ENCODE assay signal across 8 mouse cellular contexts in genomic region chr10:89461856-89462507, GRCm38 (mm10). TPM values are rescaled to one million over a fixed set of nuclear protein-coding genes. Genes with fewer than 3 reads are reported as not detected.
DNase-seq lines count a peak whose midpoint lies in the region; ATAC-seq lines count a peak whose summit lies in the region.

No protein-coding gene starts in this region.

- H3K4me1 ChIP-seq in embryonic facial prominence, embryonic 11.5 days (ENCODE audit: control insufficient read depth, insufficient read depth, low read length) = no peaks in the 10 kb centered on the region
- no peaks in the 10 kb centered on the region for H3K4me1 ChIP-seq in midbrain, embryonic 11.5 days (ENCODE audit: control insufficient read depth, insufficient read depth, low read length)

- no peaks in the 10 kb centered on the region for H3K36me3 ChIP-seq in embryonic facial prominence, embryonic 11.5 days (replicated peaks; ENCODE audit: control insufficient read depth, insufficient read depth, low read depth, low read length)
- no peaks in the 10 kb centered on the region for H3K36me3 ChIP-seq in midbrain, embryonic 11.5 days (ENCODE audit: control insufficient read depth, insufficient read depth, low read length)

- no peaks in the 10 kb centered on the region for H3K27me3 ChIP-seq in embryonic facial prominence, embryonic 11.5 days (ENCODE audit: control insufficient read depth, insufficient read depth, low read length)
- no peaks in the 10 kb centered on the region for H3K27me3 ChIP-seq in midbrain, embryonic 11.5 days (ENCODE audit: control insufficient read depth, insufficient read depth, low read length)

- peak; percentile 67; the same call in 1 of the 2 replicates for ATAC-seq in embryonic facial prominence, embryonic 11.5 days (replicated peaks; ENCODE audit: insufficient number of reproducible peaks, low FRiP score, low TSS enrichment, low read depth)
- ATAC-seq in midbrain, embryonic 11.5 days (ENCODE audit: low FRiP score) = peak; percentile 81

- intact Hi-C loops in left cerebral cortex, postnatal 36 days (cut with DNase I) = loop anchor here (1.0 to 5.0 kb wide), 2 partner anchors 135 to 167 kb away; no protein-coding TSS in a partner anchor

- H3K4me2 ChIP-seq in embryonic facial prominence, embryonic 11.5 days (ENCODE audit: low read depth, low read length) = no peak overlapping the region
- H3K4me2 ChIP-seq in midbrain, embryonic 11.5 days = no peak overlapping the region

- H3K4me3 ChIP-seq in embryonic facial prominence, embryonic 11.5 days (ENCODE audit: low read depth, low read length) = no peak overlapping the region
- no peak overlapping the region for H3K4me3 ChIP-seq in midbrain, embryonic 11.5 days (ENCODE audit: low read depth, low read length)

- H3K27ac ChIP-seq in embryonic facial prominence, embryonic 11.5 days (replicated peaks; ENCODE audit: low read depth, low read length) = no peak overlapping the region
- no peak overlapping the region for H3K27ac ChIP-seq in midbrain, embryonic 11.5 days (ENCODE audit: low read depth, low read length)

- DNase-seq in urinary bladder, adult 18-20 months (ENCODE audit: low spot score in 2 of 2) = peak; percentile 29 to 67
- DNase-seq in urinary bladder, adult 2 months (ENCODE audit: low spot score) = no peak
- DNase-seq in embryonic facial prominence, embryonic 11.5 days (ENCODE audit: low spot score) = peak; percentile 95
- DNase-seq in heart, adult 18-20 months = peak; percentile 82 to 89
- peak; percentile 56 for DNase-seq in kidney, adult 11 months
- DNase-seq in left cerebral cortex, postnatal 36 days (ENCODE audit: low spot score in 2 of 2) = peak; percentile 69 to 76
- DNase-seq in midbrain, embryonic 11.5 days (ENCODE audit: low spot score, missing footprints) = peak; percentile 98
- DNase-seq in right cerebral cortex, postnatal 4 days = peak; percentile 76

- H3K9me3 ChIP-seq in embryonic facial prominence, embryonic 11.5 days (replicated peaks; ENCODE audit: control insufficient read depth, low read length) = no peaks in the 10 kb centered on the region
- no peaks in the 10 kb centered on the region for H3K9me3 ChIP-seq in midbrain, embryonic 11.5 days (ENCODE audit: control insufficient read depth, low read length)

- WGBS in embryonic facial prominence, embryonic 11.5 days = 23% methylated on average over 14 of the region's 14 CpGs
- 22% methylated on average over 14 of the region's 14 CpGs for WGBS in midbrain, embryonic 11.5 days

- H3K9ac ChIP-seq in embryonic facial prominence, embryonic 11.5 days (replicated peaks; ENCODE audit: low read length) = no peak overlapping the region
- no peak overlapping the region for H3K9ac ChIP-seq in midbrain, embryonic 11.5 days (ENCODE audit: low read length)

RNA-seq across cellular contexts. Expression of gene Gas2l3, which starts 18.2 kb away (rescaled TPM):
- polyA plus RNA-seq in urinary bladder, adult 2 months (2012; rRNA removed) = 3.5 and 3.6 TPM in 2 replicates
- polyA plus RNA-seq in embryonic facial prominence, embryonic 11.5 days (2014; fragmentation: Nextera tagmentation; extraction: Ambion mirVana) = 7.4 and 8.5 TPM in 2 replicates
- 1 to 10 TPM; 2.7 to 3.1 TPM for total RNA-seq in heart, adult 18-20 months (2021)
- total RNA-seq in left cerebral cortex, postnatal 36 days (2021) = 1 to 10 TPM; 1.6 to 2.4 TPM
- polyA plus RNA-seq in midbrain, embryonic 11.5 days (2014; fragmentation: Nextera tagmentation; extraction: Ambion mirVana) = 8.9 and 10.4 TPM in 2 replicates
